Mouse (Mus musculus): ENCODE data around the gene Casp9. TPM values are rescaled to one million over a fixed set of nuclear protein-coding genes. Genes with fewer than 3 reads are reported as not detected.
A peak's percentile ranks its signal among the peaks of the same experiment; 100 is the strongest.

Gene Casp9
- polyA plus RNA-seq, 1 experiment from 2014 or later = 18.4 TPM

DNA sequence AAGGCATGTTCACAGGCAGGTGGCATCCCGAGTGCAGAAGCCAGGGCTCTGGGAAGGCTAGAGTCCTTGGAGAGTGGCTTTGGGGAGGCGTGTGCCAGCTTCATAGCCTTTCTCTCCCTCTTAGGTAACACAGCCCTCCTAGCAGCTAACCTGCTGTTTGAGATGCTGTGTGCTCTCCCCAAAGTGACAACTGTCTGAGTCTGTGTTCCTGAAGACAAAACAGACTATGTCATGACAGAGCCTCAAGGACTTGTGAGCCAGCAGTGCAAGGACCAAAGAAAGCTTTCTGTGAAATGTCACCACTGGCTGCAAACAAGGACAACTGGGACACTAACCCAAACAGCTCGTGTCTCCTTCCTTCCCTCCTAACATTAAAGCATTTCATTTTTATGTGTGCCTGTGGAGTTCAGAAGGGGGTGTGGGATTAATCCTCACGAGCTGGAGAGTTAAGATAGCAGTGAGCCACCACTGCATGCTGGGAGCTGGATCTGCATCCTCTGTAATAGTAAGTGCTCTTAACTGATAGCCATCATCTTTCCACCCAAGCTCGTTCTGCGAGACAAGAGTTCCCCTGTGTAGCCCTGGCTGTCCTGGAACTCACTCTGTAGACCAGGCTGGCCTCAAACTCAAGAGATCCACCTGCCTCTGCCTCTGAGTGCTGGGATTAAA, 34.4 kb upstream of the Casp9 start:
- 75% methylated on average over 6 of the region's 6 CpGs for WGBS
- H3K9me3 ChIP-seq (ENCODE audit: control insufficient read depth, low read length) = no peaks in the 10 kb centered on the region
- H3K4me1 ChIP-seq (ENCODE audit: control insufficient read depth, insufficient read depth, low read length) = no peaks in the 10 kb centered on the region
- no peak for DNase-seq
- H3K27me3 ChIP-seq (ENCODE audit: control insufficient read depth, insufficient read depth, low read length) = no peaks in the 10 kb centered on the region
- no peak for ATAC-seq (ENCODE audit: low FRiP score, low TSS enrichment)
- peaks cover 34% of the 10 kb centered on the region for H3K36me3 ChIP-seq (ENCODE audit: control insufficient read depth, insufficient read depth, low read length)
- H3K27ac ChIP-seq (replicated peaks; ENCODE audit: low read depth, low read length) = no peak overlapping the region
- no peak overlapping the region for H3K4me3 ChIP-seq (replicated peaks; ENCODE audit: low read depth, low read length)
- no peak overlapping the region for H3K4me2 ChIP-seq (ENCODE audit: low read length)
- no peak overlapping the region for H3K9ac ChIP-seq (replicated peaks; ENCODE audit: low read length)

DNA sequence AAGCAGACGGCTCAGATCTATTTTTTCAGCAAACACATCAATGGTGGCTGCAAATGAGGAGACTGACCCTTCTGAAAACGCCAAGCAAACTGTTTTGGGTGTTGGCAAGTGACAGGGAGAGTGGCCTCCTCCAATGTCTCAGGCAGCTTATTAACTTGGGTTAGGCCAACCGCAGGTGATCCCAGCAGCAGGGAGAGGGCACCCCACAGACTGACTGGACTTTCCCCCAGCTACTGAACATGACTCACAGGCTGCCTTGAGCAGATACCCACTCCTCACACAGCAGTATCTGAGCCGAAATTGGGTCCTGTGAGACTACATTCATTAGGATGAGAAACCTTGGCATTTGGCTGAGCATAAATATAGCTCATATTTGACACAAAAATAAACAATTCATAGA, 32.5 kb upstream of the Casp9 start:
- peaks cover 48% of the 10 kb centered on the region for H3K36me3 ChIP-seq (ENCODE audit: control insufficient read depth, insufficient read depth, low read length)
- no peak overlapping the region for H3K4me2 ChIP-seq (ENCODE audit: low read length)
- no peak overlapping the region for H3K4me3 ChIP-seq (replicated peaks; ENCODE audit: low read depth, low read length)
- no peak overlapping the region for H3K27ac ChIP-seq (replicated peaks; ENCODE audit: low read depth, low read length)
- ATAC-seq (ENCODE audit: low FRiP score, low TSS enrichment) (no peak), DNase-seq (no peak)
- H3K9ac ChIP-seq (replicated peaks; ENCODE audit: low read length) = no peak overlapping the region
- H3K27me3 ChIP-seq (ENCODE audit: control insufficient read depth, insufficient read depth, low read length) = no peaks in the 10 kb centered on the region
- H3K4me1 ChIP-seq (ENCODE audit: control insufficient read depth, insufficient read depth, low read length) = no peaks in the 10 kb centered on the region
- no peaks in the 10 kb centered on the region for H3K9me3 ChIP-seq (ENCODE audit: control insufficient read depth, low read length)
- WGBS = 90% methylated on average over 4 of the region's 4 CpGs

DNA sequence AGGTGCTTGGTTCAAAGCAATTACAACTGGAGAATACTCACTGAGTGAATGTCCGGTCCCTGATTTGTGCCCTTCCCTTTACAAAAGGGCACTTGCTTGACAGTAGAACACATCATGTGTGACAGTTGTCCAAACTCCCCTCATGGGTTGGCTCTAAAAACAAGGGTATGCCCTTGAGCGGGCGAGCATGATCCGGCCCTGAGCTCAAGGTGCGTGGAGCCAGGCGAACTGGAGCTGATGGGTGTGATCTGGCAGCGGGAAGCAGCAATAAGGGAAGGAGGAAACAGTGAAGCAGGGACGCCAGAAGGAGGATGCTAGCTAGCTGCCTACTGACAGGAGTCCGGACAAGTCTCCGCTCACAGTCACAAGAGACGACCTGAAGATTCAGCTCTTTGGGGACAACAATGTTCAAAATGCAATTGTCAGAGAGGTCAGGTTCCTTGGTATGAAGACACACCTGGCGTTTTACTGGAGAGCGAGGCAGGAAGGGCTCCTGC, 31.3 kb upstream of the Casp9 start:
- H3K27ac ChIP-seq (replicated peaks; ENCODE audit: low read depth, low read length) = no peak overlapping the region
- H3K4me3 ChIP-seq (replicated peaks; ENCODE audit: low read depth, low read length) = no peak overlapping the region
- WGBS = 95% methylated on average over 13 of the region's 13 CpGs
- H3K9ac ChIP-seq (replicated peaks; ENCODE audit: low read length) = no peak overlapping the region
- DNase-seq (no peak), ATAC-seq (ENCODE audit: low FRiP score, low TSS enrichment) (no peak)
- H3K4me2 ChIP-seq (ENCODE audit: low read length) = no peak overlapping the region
- H3K27me3 ChIP-seq (ENCODE audit: control insufficient read depth, insufficient read depth, low read length) = no peaks in the 10 kb centered on the region
- H3K4me1 ChIP-seq (ENCODE audit: control insufficient read depth, insufficient read depth, low read length) = no peaks in the 10 kb centered on the region
- H3K9me3 ChIP-seq (ENCODE audit: control insufficient read depth, low read length) = no peaks in the 10 kb centered on the region
- peaks cover 60% of the 10 kb centered on the region for H3K36me3 ChIP-seq (ENCODE audit: control insufficient read depth, insufficient read depth, low read length)

DNA sequence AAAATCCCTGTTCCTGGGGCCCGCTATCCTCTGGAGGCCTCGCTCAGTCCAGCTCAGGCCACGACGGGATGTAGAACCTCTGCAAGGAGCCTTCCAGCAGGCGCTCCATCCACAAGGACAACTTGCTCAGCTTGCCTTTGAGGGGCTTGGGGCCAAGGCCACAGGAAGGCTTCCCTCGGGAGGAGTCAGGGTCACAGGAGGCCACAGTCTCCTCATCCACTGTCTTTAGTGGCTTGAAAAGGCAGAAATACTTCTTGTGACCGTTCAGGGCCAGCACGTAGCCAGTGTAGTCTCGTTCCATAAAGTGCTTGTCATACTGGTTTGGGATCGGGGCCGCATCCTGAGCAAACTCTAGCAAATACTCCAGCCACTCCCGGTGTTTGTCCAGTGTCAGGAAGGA, 29.9 kb upstream of the Casp9 start:
- DNase-seq = no peak
- H3K4me3 ChIP-seq (replicated peaks; ENCODE audit: low read depth, low read length) = no peak overlapping the region
- H3K36me3 ChIP-seq (ENCODE audit: control insufficient read depth, insufficient read depth, low read length) = peaks cover 73% of the 10 kb centered on the region
- 94% methylated on average over 12 of the region's 12 CpGs for WGBS
- H3K9ac ChIP-seq (replicated peaks; ENCODE audit: low read length) = no peak overlapping the region
- H3K27me3 ChIP-seq (ENCODE audit: control insufficient read depth, insufficient read depth, low read length) = no peaks in the 10 kb centered on the region
- H3K27ac ChIP-seq (replicated peaks; ENCODE audit: low read depth, low read length) = no peak overlapping the region
- ATAC-seq (ENCODE audit: low FRiP score, low TSS enrichment) = no peak
- no peaks in the 10 kb centered on the region for H3K4me1 ChIP-seq (ENCODE audit: control insufficient read depth, insufficient read depth, low read length)
- H3K9me3 ChIP-seq (ENCODE audit: control insufficient read depth, low read length) = no peaks in the 10 kb centered on the region
- no peak overlapping the region for H3K4me2 ChIP-seq (ENCODE audit: low read length)

DNA sequence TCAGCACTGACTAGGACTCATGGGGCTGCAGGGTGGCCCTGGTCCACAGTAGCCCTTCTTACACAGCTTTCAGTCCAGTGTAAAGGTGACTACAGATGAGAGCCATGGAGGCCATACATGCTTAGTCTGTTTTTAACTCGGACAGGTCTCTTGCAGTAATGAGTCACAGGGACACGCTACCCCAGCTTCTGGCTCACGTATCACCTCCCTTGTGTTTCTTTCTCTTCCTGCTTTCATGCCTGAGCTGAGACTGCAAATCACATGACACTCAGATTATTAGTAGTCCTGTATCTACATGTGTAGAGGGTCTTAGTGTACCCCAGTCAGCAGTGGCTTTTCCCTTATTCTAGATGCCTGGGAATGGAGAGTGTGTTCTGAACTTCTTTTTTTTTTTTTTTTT, 28.4 kb upstream of the Casp9 start:
- H3K9ac ChIP-seq (replicated peaks; ENCODE audit: low read length) = no peak overlapping the region
- WGBS = 98% methylated on average over 3 of the region's 3 CpGs
- no peaks in the 10 kb centered on the region for H3K27me3 ChIP-seq (ENCODE audit: control insufficient read depth, insufficient read depth, low read length)
- H3K4me2 ChIP-seq (ENCODE audit: low read length) = no peak overlapping the region
- no peak for DNase-seq
- no peaks in the 10 kb centered on the region for H3K4me1 ChIP-seq (ENCODE audit: control insufficient read depth, insufficient read depth, low read length)
- ATAC-seq (ENCODE audit: low FRiP score, low TSS enrichment) = no peak
- H3K4me3 ChIP-seq (replicated peaks; ENCODE audit: low read depth, low read length) = no peak overlapping the region
- peaks cover 88% of the 10 kb centered on the region for H3K36me3 ChIP-seq (ENCODE audit: control insufficient read depth, insufficient read depth, low read length)
- no peaks in the 10 kb centered on the region for H3K9me3 ChIP-seq (ENCODE audit: control insufficient read depth, low read length)
- no peak overlapping the region for H3K27ac ChIP-seq (replicated peaks; ENCODE audit: low read depth, low read length)

DNA sequence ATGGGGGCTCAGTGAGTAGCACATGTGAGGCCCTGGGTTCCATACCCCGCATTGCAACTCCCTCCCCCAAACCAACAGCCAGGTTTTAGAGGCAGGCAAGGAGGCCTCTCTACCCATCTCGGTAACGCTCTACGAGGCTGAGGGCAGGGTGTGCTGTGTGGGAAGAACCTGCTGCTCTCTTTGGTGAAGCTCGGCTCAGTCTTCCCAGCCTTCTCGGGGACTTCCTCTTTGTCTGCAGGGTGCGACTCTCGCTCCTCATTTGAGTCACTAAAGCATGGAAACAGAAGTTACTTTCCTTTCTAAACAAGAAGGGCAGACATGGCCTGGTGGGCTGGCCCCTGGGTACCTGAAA, 27.1 kb upstream of the Casp9 start:
- no peak overlapping the region for H3K9ac ChIP-seq (replicated peaks; ENCODE audit: low read length)
- H3K27me3 ChIP-seq (ENCODE audit: control insufficient read depth, insufficient read depth, low read length) = no peaks in the 10 kb centered on the region
- 78% methylated on average over 8 of the region's 8 CpGs for WGBS
- no peaks in the 10 kb centered on the region for H3K4me1 ChIP-seq (ENCODE audit: control insufficient read depth, insufficient read depth, low read length)
- no peak overlapping the region for H3K4me2 ChIP-seq (ENCODE audit: low read length)
- H3K27ac ChIP-seq (replicated peaks; ENCODE audit: low read depth, low read length) = peak overlapping the region; percentile 65
- H3K9me3 ChIP-seq (ENCODE audit: control insufficient read depth, low read length) = no peaks in the 10 kb centered on the region
- ATAC-seq (ENCODE audit: low FRiP score, low TSS enrichment) (no peak), DNase-seq (peak; percentile 17)
- peaks cover 94% of the 10 kb centered on the region for H3K36me3 ChIP-seq (ENCODE audit: control insufficient read depth, insufficient read depth, low read length)
- H3K4me3 ChIP-seq (replicated peaks; ENCODE audit: low read depth, low read length) = no peak overlapping the region

DNA sequence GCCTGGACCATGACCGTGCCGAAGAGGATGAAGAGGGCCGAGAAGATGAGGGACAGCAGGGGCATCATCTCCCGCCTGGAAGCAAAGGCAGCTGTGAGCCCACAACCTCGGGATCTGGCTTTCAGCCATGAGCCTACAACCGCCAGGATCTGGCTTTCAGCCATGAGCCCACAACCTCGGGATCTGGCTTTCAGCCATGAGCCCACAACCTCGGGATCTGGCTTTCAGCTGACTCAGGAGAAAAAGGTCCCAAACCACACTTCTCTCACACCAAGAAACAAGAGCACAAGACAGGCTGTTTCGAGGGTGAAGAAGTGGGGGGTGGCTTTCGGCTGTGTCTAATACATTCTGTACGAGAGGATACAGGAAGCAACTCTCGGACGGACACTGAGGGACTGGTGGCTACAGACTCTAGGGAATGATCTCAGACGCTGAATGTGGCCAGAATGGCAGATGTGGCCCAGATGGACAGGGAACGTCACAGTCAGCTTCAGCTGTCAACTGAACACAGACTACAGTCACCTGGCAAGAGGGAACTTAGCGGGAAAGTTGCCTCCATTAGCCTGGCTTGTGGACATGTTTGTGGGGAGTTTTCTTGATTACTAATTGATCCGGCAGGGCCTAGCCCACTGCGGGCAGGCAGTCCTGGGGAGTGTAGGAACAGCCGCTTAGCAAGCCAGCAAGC, 26.6 kb upstream of the Casp9 start:
- peak overlapping the region; percentile 65 for H3K27ac ChIP-seq (replicated peaks; ENCODE audit: low read depth, low read length)
- H3K4me3 ChIP-seq (replicated peaks; ENCODE audit: low read depth, low read length) = no peak overlapping the region
- no peaks in the 10 kb centered on the region for H3K4me1 ChIP-seq (ENCODE audit: control insufficient read depth, insufficient read depth, low read length)
- no peaks in the 10 kb centered on the region for H3K9me3 ChIP-seq (ENCODE audit: control insufficient read depth, low read length)
- ATAC-seq (ENCODE audit: low FRiP score, low TSS enrichment) (no peak), DNase-seq (peak; percentile 79)
- 61% methylated on average over 19 of the region's 19 CpGs for WGBS
- peaks cover 94% of the 10 kb centered on the region for H3K36me3 ChIP-seq (ENCODE audit: control insufficient read depth, insufficient read depth, low read length)
- no peak overlapping the region for H3K4me2 ChIP-seq (ENCODE audit: low read length)
- no peak overlapping the region for H3K9ac ChIP-seq (replicated peaks; ENCODE audit: low read length)
- H3K27me3 ChIP-seq (ENCODE audit: control insufficient read depth, insufficient read depth, low read length) = no peaks in the 10 kb centered on the region

DNA sequence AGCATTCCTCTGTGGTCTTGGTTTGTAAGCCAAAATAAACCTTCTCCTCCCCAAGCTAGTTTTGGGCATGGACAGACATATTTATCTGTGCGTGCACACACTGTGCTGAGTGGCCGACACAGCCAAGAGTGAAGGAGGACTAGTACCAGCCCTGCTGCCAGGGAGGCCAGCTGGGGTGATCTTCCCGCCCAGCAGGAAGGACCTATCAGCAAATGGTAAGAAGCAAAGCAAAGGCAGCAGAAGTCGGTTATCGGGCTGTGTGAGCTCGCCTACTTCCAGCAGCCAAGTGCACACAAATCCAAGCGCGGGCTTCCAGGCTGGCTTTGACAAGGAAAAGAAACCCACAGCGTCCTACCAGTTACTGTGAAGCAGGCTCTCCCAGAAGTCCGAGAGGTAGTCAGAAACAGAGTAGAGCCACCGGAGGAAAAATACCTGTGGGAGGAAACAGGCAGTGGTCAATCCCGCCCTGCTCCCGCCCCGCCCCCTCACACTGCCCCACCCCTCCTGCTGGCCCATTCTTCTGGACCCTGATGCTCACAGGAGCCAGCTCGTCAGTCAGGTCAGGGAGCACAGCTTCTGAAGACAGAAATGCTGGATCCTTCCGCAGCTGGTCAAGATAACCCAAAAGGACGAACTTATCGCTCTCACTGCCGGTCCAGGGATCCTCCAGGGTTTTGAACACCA, 25.9 kb upstream of the Casp9 start:
- Histone ChIP-seq H3K9me3 (ENCODE audit: control insufficient read depth, low read length) (no peaks in the 10 kb centered on the region), H3K4me1 (ENCODE audit: control insufficient read depth, insufficient read depth, low read length) (no peaks in the 10 kb centered on the region), H3K27me3 (ENCODE audit: control insufficient read depth, insufficient read depth, low read length) (no peaks in the 10 kb centered on the region), H3K27ac (replicated peaks; ENCODE audit: low read depth, low read length) (peak overlapping the region; percentile 65; the same call in 1 of the 2 replicates), H3K9ac (replicated peaks; ENCODE audit: low read length) (no peak overlapping the region), H3K4me3 (replicated peaks; ENCODE audit: low read depth, low read length) (no peak overlapping the region), H3K36me3 (ENCODE audit: control insufficient read depth, insufficient read depth, low read length) (peaks cover 94% of the 10 kb centered on the region), H3K4me2 (ENCODE audit: low read length) (no peak overlapping the region)
- DNase-seq = no peak
- ATAC-seq (ENCODE audit: low FRiP score, low TSS enrichment) = no peak
- WGBS = 81% methylated on average over 19 of the region's 19 CpGs

Data from midbrain, embryonic 14.5 days (tissue).